Mouse (Mus musculus): Measurements from ENCODE around the gene Sphk1. TPM values are rescaled to one million over a fixed set of nuclear protein-coding genes. Genes with fewer than 3 reads are reported as not detected.

Sphk1 gene
- total RNA-seq, 2 experiments from 2014 or later = 6.1 to 6.8 TPM

DNA sequence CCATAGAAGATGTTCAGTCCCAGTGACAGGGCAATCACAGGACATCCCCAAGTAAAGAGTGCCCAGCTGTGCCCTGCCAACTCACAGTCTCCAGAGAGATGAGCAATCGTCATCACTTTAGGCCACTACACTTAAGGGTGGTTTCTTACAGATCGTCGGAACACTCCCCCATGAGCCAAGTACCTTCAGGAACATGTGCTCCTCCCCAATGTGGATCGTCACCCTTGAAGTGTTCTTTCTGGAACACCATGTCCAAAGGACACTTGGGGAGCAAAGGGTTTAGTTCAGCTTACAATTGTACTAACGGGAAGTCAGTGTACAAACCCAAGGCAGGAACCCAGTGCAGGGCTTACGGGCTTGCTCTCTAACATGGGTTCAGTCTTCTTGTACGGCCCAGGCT is 18.6 kb upstream of the Sphk1 start:
- intact Hi-C loops (cut with DNase I) = no loop called here
- no peak overlapping the region for H3K4me3 ChIP-seq
- no peak for TF ChIP-seq CTCF (IDR thresholded peaks at IDR 0.05)
- no peak for DNase-seq (ENCODE audit: extremely low spot score in 1 of 2, low spot score in 2 of 2)
- H3K27ac ChIP-seq = no peak overlapping the region

DNA sequence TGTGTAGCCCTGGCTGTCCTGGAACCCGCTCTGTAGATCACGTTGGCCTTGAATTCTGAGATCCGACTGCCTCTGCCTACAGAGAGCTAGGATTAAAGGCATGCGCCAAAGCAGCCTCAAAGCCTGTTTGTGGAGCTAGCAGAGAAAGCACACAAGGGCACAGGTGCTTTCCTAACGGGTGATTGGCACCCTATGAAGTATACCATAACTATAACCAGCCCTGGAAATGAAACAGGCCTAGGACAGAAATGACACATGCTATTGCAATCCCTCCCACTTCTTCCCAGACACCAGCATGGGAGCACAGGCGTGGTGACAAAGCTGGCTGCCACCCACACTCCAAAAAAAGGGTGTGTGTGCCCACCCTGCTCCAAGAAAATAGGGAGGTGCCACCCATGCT is 17.7 kb upstream of the Sphk1 start:
- H3K27ac ChIP-seq = no peak overlapping the region
- no peak for TF ChIP-seq CTCF (IDR thresholded peaks at IDR 0.05)
- H3K4me3 ChIP-seq = no peak overlapping the region
- intact Hi-C loops (cut with DNase I) = no loop called here
- DNase-seq (ENCODE audit: extremely low spot score in 1 of 2, low spot score in 2 of 2) = no peak

DNA sequence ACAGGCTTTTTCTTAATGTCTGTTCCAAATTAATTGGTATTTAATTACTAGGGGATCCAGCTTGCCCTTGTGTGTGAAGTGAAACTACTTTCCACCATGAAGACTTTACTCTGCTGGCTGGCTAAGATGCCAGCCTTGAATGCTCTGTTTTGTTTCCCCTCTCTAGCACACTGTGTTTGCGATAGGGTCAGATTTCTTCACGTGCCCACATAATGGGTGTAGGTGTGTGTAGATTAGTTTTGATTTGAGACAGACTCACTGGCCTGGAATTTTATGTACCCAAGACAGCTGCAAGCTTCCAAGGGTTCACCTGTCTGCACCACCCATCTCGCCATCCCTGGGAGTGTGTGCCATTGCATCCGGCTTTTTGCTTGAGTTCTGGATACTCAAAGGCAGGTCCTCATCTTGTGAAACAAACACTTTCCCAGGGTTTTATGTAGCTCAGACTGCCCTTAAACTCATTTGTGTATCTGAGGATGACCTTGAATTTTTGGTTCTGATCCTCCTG is 17.1 kb upstream of the Sphk1 start:
- intact Hi-C loops (cut with DNase I) = no loop called here
- no peak overlapping the region for H3K27ac ChIP-seq

DNA sequence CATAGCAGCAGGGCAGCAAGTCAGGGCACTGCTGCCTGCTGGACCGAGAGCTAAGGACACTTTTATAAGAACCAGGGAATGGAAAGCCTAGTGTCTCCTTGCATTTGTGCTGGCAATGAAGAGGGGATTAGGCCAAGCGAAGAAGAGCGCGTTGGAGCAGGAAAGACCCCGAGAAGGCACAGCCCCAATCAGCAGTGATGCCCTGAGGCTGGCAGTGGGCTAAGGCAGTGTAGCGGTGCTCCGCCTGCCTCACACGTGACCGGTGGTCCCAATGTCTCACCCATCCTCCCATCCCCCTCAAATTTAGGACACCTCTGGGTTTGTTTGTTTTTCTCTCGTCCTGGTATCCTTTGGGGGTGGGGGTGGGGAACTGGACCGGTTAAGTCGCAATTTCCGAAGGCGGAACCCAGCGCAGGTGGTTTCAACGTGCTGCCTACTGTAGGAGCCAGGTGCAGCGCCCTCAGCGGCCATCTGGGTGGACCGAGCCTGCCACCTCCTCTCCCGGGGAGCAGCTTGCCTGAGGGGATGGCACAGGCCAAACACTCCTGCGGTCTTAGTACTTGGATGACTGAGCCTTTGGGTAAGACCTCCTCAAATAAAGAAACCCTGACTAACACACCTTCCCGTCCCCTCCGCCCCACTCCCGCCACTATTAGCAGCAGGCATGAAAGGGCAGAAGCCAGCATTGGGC is 15.2 kb upstream of the Sphk1 start:
- H3K4me3 ChIP-seq = no peak overlapping the region
- no peak for DNase-seq (ENCODE audit: extremely low spot score in 1 of 2, low spot score in 2 of 2)
- TF ChIP-seq CTCF (IDR thresholded peaks at IDR 0.05) = no peak
- intact Hi-C loops (cut with DNase I) = no loop called here
- H3K27ac ChIP-seq = no peak overlapping the region

More for the DNA sequence above, 17.1 kb upstream of the Sphk1 start:
- H3K4me3 ChIP-seq = no peak overlapping the region
- DNase-seq (ENCODE audit: extremely low spot score in 1 of 2, low spot score in 2 of 2) = no peak
- no peak for TF ChIP-seq CTCF (IDR thresholded peaks at IDR 0.05)

DNA sequence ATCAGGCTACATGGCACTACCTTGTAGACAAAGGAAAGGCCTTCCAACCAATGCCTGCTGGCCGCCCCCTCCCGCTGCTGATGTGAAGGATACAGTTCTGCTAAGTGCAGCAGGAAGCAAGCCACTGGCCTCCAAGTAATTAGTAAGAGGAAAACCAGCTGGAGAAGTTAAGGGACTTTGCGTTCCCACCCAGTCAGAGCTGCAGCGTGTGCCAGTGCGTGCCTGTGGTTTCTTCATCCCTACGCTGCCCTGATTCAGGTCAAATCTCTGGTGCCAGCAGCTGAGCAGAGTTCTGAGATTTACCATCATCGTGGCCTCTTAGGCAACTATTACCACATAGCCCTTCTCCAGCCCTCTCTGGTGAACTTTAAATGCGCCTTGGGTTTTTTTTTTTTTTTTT is 12.2 kb upstream of the Sphk1 start:
- DNase-seq (ENCODE audit: extremely low spot score in 1 of 2, low spot score in 2 of 2) = no peak
- no peak overlapping the region for H3K4me3 ChIP-seq
- TF ChIP-seq CTCF (IDR thresholded peaks at IDR 0.05) = no peak
- H3K27ac ChIP-seq = no peak overlapping the region
- intact Hi-C loops (cut with DNase I) = no loop called here

DNA sequence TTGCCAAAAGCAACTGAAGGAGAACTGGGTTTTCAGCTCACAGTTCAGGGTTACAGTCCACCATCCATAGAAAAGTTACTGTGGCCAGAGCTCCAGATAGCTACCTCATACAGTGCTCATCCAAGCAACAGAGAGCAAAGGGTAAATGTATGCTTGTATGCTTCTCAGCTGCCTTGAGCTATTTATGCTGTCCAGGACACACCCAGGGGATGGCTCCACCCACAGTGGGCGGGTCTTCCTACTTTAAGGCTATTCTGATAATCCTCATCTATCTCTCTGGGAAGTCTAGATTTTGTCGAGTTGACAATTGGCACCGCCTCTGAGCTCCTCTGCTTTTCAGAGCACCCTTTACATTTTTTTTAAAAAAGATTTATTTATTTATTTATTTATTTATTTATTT is 9.6 kb upstream of the Sphk1 start:
- H3K27ac ChIP-seq = no peak overlapping the region
- intact Hi-C loops (cut with DNase I) = no loop called here
- TF ChIP-seq CTCF (IDR thresholded peaks at IDR 0.05) = no peak
- H3K4me3 ChIP-seq = no peak overlapping the region
- DNase-seq (ENCODE audit: extremely low spot score in 1 of 2, low spot score in 2 of 2) = no peak

DNA sequence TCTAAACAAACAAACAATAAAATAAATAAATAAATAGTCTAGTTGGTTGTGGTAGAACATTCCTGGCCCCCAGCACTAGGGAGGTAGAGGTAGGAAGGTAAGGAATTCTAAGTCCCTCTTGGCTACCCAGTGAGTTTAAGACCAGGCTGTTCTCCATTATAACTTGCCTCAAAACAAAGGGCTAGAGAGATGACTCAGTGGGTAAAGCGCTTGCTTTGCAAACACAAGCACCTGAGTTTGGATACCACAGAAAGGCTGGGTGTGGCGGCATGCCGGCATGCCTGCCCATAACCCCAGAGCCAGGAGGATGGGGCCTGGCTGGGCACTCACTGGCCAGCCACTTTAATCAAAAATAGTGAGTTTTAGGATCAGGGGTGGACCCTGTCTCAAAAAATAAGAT is 8.7 kb upstream of the Sphk1 start:
- Histone ChIP-seq H3K4me3 (no peak overlapping the region), H3K27ac (no peak overlapping the region)
- no peak for TF ChIP-seq CTCF (IDR thresholded peaks at IDR 0.05)
- DNase-seq (ENCODE audit: extremely low spot score in 1 of 2, low spot score in 2 of 2) = no peak
- intact Hi-C loops (cut with DNase I) = no loop called here

DNA sequence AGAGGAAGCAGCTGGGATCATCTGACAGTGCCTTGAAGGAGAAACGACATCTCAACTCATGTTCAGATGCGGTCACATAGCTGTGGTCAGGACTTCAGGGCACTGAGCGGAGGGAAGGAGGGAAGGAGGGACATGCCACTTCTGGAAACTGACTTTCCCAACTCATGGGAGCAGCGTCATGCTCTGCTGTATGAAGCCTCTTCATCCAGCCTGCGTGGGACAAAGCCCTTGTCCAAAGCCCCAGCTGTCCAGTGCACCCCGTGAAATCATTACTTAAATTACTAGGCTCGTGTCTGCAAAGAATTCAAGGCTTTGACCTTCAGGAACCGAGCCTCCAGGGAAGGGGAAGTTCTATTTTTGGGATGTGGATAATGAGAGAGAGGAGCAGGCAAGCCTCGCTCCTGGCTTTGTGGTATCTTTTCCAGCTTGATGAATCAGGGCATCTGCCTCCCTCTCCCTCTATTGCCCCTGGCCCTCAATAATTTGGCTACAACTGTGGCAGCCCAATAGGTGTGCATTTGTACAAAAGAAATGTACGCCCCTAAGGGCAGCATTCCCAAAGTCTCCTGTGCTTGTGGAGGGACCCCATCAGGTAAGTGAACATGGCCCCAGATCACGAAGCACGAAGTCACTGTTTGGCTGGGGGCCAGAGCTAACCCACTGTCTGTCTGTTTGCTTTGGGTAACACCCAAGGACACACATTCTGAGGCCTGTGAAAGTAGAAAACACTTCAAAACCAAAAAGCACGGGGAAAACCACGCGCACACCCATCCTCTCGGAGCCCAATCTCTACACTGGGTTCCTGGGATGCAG is 7.6 kb upstream of the Sphk1 start:
- no peak overlapping the region for H3K4me3 ChIP-seq
- intact Hi-C loops (cut with DNase I) = no loop called here
- no peak overlapping the region for H3K27ac ChIP-seq
- TF ChIP-seq CTCF (IDR thresholded peaks at IDR 0.05) = no peak
- DNase-seq (ENCODE audit: extremely low spot score in 1 of 2, low spot score in 2 of 2) = no peak

DNA sequence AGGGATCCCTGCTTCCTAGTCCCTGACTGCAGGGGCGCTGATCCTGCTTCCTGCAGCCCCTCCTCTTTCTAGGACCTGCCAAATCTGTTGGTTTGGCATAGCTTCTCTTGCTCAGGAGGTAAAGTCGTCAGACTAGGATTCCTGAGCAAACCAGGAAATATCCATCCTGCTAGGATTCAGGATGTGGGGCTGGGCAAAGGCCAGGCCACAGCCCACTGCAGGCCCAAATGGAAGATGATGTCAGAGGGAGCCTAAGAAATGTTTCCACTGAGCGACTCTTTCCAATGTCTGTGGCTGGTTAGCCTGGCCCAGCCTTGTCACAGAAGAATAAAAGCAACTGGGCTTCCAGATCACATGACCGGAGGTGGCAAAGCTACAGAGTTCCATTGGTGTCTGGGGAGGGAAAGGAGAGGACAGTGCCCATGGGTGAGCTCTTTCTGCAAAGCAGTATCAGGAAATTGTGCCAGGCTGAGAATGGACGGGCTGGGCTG is 7.0 kb upstream of the Sphk1 start:
- H3K27ac ChIP-seq = no peak overlapping the region
- no peak overlapping the region for H3K4me3 ChIP-seq
- no peak for DNase-seq (ENCODE audit: extremely low spot score in 1 of 2, low spot score in 2 of 2)
- intact Hi-C loops (cut with DNase I) = no loop called here
- no peak for TF ChIP-seq CTCF (IDR thresholded peaks at IDR 0.05)

DNA sequence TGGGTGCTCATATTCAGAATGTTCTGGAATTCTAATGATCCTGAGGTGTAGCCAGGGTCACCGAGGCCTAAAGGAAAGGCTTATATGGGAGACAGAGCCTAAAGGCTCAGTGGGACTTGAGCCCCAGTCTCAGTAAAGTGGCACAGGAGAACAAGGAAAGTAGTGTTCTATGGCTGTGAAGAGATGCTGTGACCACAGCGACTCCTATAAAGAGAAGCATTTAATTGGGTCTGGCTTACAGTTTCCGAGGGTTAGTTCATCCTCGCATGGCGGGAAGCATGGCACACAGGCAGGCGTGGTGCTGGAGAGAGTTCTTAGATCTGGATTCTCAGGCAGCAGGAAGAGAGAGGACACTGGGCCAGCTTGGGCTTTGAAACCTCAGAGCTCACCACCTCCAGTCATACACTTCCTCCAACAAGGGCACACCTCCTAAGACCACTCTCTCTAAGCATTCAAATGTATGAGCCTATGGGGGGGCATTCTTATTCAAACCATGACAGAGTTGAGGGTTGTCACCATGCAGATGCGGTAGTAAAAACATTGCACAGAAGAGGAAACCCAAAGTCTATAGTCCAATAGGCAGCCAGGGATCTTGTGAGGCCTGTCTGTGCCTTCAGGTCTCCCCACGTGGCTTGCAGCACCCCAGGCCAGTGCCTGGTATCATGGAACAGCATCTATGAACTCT is 1.9 kb upstream of the Sphk1 start:
- H3K4me3 ChIP-seq = no peak overlapping the region
- no peak for TF ChIP-seq CTCF (IDR thresholded peaks at IDR 0.05)
- intact Hi-C loops (cut with DNase I) = no loop called here
- DNase-seq (ENCODE audit: extremely low spot score in 1 of 2, low spot score in 2 of 2) = no peak
- no peak overlapping the region for H3K27ac ChIP-seq

DNA sequence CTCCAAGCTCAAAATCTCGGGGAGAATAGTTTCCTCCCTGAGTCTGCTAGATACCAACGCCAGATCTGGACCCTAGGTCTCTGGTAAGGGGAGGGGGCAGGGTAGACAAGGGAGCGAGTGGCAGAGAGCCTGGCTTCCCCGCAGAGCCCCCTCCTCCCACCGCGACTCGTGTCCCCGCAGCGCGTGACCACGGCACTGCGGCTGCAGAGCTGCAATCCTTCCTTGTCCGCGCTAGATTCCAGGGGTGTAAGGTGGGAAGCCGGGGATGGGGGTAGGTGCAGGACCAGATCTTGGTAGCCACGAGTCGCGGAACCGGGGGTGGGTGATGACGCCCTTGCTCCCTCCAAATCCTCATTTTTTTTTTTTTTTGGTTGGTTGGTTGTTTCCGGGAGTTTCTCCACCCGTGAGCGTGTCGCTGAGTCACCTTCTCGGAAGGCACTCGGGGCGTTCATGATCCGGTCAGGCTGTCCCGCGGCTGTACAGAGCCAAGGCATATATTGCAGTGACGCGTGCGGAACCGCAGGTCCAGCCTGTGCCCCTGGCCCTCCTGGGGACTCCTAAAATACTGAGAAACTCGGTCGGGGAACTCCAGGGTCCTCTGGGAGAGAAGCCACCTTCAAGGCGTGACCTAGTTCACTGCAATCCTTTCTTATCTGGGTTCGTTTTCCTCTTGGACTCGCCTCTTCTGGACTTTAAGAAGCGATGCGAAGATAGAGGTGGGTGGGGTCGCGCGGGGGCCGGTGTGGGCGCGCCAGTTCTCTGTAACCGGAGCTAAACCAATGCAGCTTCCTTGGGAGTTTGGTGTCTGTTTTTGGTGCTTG is 856 bp downstream of the Sphk1 start:
- Histone ChIP-seq H3K27ac (no peak overlapping the region), H3K4me3 (peak overlapping the region; percentile 48)
- no peak for TF ChIP-seq CTCF (IDR thresholded peaks at IDR 0.05)
- intact Hi-C loops (cut with DNase I) = loop anchor here (2.0 kb wide), 1 partner anchor 41 kb away; no protein-coding TSS in a partner anchor
- DNase-seq (ENCODE audit: extremely low spot score in 1 of 2, low spot score in 2 of 2) = peak in 1 of 2 experiments; percentile 28
